Mouse (Mus musculus) forebrain, embryonic 15.5 days (tissue): ENCODE measurements around the gene Col25a1. TPM values are rescaled to one million over a fixed set of nuclear protein-coding genes. Genes with fewer than 3 reads are reported as not detected.

ENCODE experiments used
- ATAC-seq: fragments of 200-750 bp; cut with Nextera tagmentation; replicated peaks from 2 replicates; pipeline ENCODE4 v1.8.0; 2017; ENCODE audit warnings: mild to moderate bottlenecking, moderate TSS enrichment, moderate library complexity
- H3K27ac ChIP-seq: fragments of 300-500 bp; sonication (generic); replicated peaks from 2 replicates; pipeline ENCODE4 v1.5.1; 2015; ENCODE audit warnings: mild to moderate bottlenecking, inconsistent platforms
- H3K27me3 ChIP-seq: fragments of 300-500 bp; sonication (generic); 2 replicates; pipeline ENCODE4 v1.6.1; 2015; ENCODE audit warnings: inconsistent platforms
- H3K36me3 ChIP-seq: fragments of 300-500 bp; sonication (generic); 2 replicates; pipeline ENCODE4 v1.6.1; 2015; ENCODE audit warnings: mild to moderate bottlenecking, inconsistent platforms
- H3K4me1 ChIP-seq: fragments of 300-500 bp; sonication (generic); 2 replicates; pipeline ENCODE4 v1.6.1; 2015; ENCODE audit warnings: inconsistent platforms
- H3K4me2 ChIP-seq: fragments of 300-500 bp; sonication (generic); replicated peaks from 2 replicates; pipeline ENCODE4 v1.6.1; 2015; ENCODE audit warnings: mild to moderate bottlenecking, inconsistent platforms
- H3K4me3 ChIP-seq: fragments of 300-500 bp; sonication (generic); 2 replicates; pipeline ENCODE4 v1.5.1; 2015; ENCODE audit warnings: mild to moderate bottlenecking, inconsistent platforms
- H3K9ac ChIP-seq: fragments of 300-500 bp; sonication (generic); replicated peaks from 2 replicates; pipeline ENCODE4 v1.6.1; 2015; ENCODE audit warnings: mild to moderate bottlenecking, inconsistent platforms
- H3K9me3 ChIP-seq: fragments of 300-500 bp; sonication (generic); 2 replicates; pipeline ENCODE4 v1.6.1; 2016; ENCODE audit warnings: inconsistent platforms
- WGBS: fragments of 180-500 bp; shearing (Covaris S2); methylation state at CpG from one replicate; pipeline ENCODE4 v1.1.7; 2015; ENCODE audit warnings: mixed read lengths; 5-methylcytosine and 5-hydroxymethylcytosine counted together
- polyA plus RNA-seq: library from polyadenylated mRNA; unstranded; fragments of >200 nt; fragmentation: Nextera tagmentation; extraction: Ambion mirVana; gene quantifications from 2 replicates; pipeline ENCODE4 v1.2.1, GENCODE M21; 2015

The Col25a1 gene
- polyA plus RNA-seq, 1 experiment from 2014 or later, result 3.8 TPM

DNA sequence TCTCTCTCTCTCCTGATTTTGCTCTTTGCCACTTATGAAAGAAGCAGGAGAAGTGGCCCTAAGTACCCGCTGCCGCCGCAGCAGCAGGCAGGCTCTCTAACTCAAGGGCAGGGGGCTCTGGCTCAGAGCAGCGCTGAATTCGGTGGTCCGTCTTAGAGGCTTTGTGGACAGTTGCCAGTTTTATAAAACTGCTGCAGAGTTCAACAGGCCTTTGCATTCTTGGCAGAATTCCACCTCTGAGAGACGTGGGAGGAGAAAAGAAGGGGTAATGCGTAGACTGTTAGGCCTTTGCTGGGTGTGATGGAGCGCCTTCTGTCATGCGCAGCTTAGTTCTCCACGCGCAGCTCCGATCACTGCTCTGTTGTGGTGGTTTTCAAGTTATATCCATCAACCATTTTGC is 206.6 kb downstream of the Col25a1 start:
- peak overlapping the region; percentile 30 for H3K4me3 ChIP-seq

DNA sequence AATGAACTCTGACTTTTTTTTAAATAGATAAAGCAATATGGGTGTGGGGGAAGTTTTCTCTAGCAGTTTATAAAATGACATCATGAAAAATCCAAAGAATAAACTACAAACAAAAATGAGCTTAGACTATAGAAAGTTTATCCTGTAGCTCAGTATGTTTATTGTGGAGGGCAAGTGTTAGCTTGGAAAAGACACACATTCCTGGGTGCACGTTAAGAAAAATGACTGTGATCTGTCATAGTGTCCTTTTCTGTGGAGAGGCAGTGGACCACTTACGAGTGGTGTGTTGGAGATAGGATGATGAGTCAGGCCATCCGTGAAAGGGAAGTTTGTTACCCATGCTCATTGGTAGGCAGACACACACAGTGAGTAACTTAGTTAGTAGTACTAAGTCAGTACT is 207.1 kb downstream of the Col25a1 start:
- 77% methylated on average over 3 of the region's 3 CpGs for WGBS
- 0 out of 2 replicates have a peak, but pooled peaks have one; percentile 27 for ATAC-seq
- Histone ChIP-seq H3K27ac (no peak overlapping the region), H3K36me3 (no peaks in the 10 kb centered on the region), H3K27me3 (no peaks in the 10 kb centered on the region), H3K4me3 (no peak overlapping the region), H3K4me2 (peak overlapping the region; percentile 43; the same call in 1 of the 2 replicates), H3K9me3 (no peaks in the 10 kb centered on the region), H3K4me1 (no peaks in the 10 kb centered on the region), H3K9ac (no peak overlapping the region)

More for the DNA sequence above, 206.6 kb downstream of the Col25a1 start:
- WGBS, result 18% methylated on average over 13 of the region's 13 CpGs
- Histone ChIP-seq H3K4me1 (no peaks in the 10 kb centered on the region), H3K36me3 (no peaks in the 10 kb centered on the region), H3K4me2 (peak overlapping the region; percentile 43), H3K27me3 (no peaks in the 10 kb centered on the region), H3K27ac (no peak overlapping the region), H3K9ac (0 out of 2 replicates have a peak overlapping the region, but pooled peaks have one; percentile 26), H3K9me3 (no peaks in the 10 kb centered on the region)
- peak; percentile 93 for ATAC-seq

DNA sequence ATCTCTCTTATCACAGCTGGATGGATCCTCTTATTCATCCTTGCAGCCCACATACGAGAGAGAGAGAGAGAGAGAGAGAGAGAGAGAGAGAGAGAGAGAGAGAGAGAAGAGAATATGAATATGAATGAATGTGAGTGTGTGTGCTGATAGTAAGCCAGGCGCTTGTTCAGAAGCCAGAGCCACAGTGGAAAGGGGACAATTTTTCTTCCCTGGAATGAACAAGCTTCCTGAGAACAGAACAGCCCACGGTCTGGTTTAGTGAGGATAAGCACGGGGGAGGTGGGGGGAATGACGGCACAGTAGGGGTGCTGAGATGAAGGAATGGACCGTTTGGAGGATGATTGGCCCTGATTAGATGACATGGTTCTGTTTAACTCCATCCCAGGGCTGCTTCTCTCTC is 218.9 kb downstream of the Col25a1 start:
- Histone ChIP-seq H3K9ac (no peak overlapping the region), H3K27ac (no peak overlapping the region), H3K27me3 (no peaks in the 10 kb centered on the region), H3K9me3 (no peaks in the 10 kb centered on the region), H3K4me1 (no peaks in the 10 kb centered on the region), H3K4me2 (no peak overlapping the region), H3K36me3 (no peaks in the 10 kb centered on the region), H3K4me3 (no peak overlapping the region)
- WGBS, result 66% methylated on average over 6 of the region's 6 CpGs
- no peak for ATAC-seq

DNA sequence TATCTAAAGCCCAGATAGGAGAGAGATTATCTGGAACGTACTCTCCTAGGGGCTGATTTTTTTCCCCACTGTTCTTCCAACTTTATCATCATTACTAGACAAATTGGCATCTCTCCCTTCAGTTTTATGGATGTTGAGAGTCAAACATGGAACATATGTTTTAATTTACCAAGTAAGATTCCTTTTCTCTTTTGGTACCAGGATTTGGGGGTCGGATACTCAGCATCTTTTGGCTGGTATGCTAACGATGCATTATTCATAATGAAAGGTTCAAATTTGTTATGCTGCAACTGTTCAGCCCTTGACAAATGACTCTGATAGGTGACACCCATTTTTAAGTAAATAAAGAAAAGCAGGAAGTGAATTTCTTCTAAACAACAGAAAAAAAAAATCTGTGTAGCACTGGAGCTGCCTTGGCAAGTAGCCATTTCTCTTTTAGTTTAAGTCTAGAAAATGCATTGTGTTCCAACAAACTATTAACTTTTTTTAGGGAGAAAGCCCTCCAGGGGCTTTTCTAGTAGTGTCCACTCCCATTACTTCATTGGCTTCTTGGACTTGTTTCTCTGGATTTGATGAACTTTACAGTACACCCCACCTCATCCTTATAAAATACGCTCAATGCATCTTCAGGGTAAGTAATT is 223.2 kb downstream of the Col25a1 start:
- no peak overlapping the region for H3K27ac ChIP-seq
- no peak overlapping the region for H3K9ac ChIP-seq
- no peaks in the 10 kb centered on the region for H3K4me1 ChIP-seq
- H3K4me3 ChIP-seq, result no peak overlapping the region
- H3K4me2 ChIP-seq, result no peak overlapping the region
- H3K9me3 ChIP-seq, result no peaks in the 10 kb centered on the region
- ATAC-seq, result no peak
- H3K36me3 ChIP-seq, result no peaks in the 10 kb centered on the region
- 73% methylated on average over 4 of the region's 4 CpGs for WGBS
- no peaks in the 10 kb centered on the region for H3K27me3 ChIP-seq

DNA sequence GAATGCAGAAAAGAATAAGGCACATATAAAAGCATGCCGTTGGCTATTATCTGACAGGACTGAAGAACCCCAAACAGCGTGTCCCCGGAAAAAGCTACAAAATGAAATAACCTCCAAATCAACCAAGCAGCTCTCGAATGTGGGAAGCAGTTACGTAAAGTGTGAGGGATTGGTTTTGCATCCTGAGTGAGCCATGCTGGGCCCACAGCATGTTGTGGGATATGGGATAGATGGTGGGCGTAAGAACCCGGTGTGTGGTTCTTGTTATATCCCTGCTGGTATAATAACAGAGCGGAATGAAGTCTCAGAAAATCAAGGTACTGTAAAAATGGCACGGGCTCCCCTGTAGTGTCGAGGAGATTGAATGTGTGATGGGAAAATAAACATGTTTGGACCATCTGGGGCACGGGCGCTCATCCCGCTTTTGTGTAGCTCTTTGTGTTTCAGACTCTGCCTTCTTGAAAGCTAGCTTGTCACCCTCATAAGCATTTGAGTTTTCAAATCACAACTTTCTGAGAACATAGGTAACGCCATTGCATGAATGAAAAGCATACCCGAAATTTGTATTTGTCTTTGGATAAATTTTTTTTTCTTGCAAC is 225.4 kb downstream of the Col25a1 start:
- H3K36me3 ChIP-seq, result no peaks in the 10 kb centered on the region
- no peaks in the 10 kb centered on the region for H3K27me3 ChIP-seq
- no peak for ATAC-seq
- no peaks in the 10 kb centered on the region for H3K9me3 ChIP-seq
- no peak overlapping the region for H3K4me3 ChIP-seq
- H3K4me1 ChIP-seq, result no peaks in the 10 kb centered on the region
- no peak overlapping the region for H3K27ac ChIP-seq
- H3K9ac ChIP-seq, result no peak overlapping the region
- H3K4me2 ChIP-seq, result no peak overlapping the region
- WGBS, result 66% methylated on average over 15 of the region's 15 CpGs

DNA sequence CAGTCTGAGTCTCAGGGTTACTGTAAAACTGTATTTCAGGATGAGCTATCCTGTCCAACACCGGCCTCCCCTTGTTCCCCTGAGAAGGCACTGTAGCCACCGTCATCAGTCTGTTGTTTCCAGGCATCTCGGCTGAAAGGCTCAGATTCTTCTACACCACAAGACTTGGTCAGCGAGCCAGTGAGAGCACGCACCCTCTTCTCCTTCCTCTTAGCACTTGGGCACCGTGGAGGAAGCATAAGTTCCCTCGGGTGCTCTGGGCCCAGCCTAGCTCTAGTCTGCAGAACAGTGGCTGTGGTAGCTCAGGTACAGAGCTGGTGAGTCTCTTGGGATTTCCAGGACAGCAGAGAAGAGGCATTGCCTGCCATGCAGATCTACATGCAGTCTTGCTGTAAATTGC is 229.5 kb downstream of the Col25a1 start:
- no peak overlapping the region for H3K4me3 ChIP-seq
- 86% methylated on average over 7 of the region's 7 CpGs for WGBS
- no peak for ATAC-seq
- H3K4me2 ChIP-seq, result no peak overlapping the region
- H3K9ac ChIP-seq, result no peak overlapping the region
- no peaks in the 10 kb centered on the region for H3K27me3 ChIP-seq
- H3K36me3 ChIP-seq, result no peaks in the 10 kb centered on the region
- no peak overlapping the region for H3K27ac ChIP-seq
- H3K9me3 ChIP-seq, result no peaks in the 10 kb centered on the region
- H3K4me1 ChIP-seq, result no peaks in the 10 kb centered on the region

DNA sequence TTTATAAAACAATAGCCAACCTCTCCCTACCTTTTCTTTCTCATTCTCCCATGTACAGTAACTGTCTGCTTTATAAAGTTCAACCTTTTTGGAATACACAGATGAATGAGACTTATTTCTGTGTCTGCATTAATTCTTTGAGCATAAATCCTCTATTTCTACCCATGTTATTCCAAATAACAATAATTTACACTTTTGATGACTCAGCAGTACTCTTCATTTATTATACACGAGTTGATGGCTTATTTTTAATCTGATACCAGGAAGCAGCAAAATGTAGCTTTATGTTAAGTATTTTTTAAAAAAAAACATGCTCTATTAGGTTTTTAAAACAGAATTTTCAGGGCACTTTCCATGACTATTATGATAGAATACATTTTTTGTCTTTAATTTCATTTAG is 230.6 kb downstream of the Col25a1 start:
- Histone ChIP-seq H3K9ac (no peak overlapping the region), H3K9me3 (no peaks in the 10 kb centered on the region), H3K27me3 (no peaks in the 10 kb centered on the region), H3K4me1 (no peaks in the 10 kb centered on the region), H3K36me3 (no peaks in the 10 kb centered on the region), H3K4me3 (no peak overlapping the region), H3K27ac (no peak overlapping the region), H3K4me2 (no peak overlapping the region)
- WGBS, result 68% methylated on average over 1 of the region's 1 CpGs
- no peak for ATAC-seq

DNA sequence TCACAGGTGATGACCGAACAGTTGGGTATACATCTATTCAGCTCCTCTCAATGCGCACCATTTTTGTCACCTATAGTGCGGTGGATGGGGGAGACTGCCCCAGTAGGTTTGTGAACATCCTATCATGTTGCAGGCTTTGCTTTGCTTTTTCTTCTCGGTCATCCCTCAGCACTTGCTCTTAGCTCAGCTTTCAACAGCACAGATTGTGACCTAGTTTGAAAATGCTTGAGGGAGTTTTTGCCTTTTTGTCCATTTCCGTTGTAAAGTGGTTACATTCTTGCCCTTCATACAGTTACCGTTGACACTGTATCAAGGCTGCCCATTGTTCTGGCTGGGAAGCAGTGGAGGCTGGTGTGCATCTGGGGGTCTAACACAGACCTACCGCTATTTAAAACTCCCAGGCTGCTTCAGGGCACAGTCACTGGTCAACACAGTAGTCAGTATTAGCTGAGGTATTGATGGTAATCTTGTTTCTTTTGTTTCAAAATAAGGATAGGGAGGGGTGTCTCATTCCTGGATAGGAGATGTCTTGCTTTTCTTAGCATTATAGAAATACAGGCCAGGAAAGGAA is 231.6 kb downstream of the Col25a1 start:
- H3K4me2 ChIP-seq, result no peak overlapping the region
- ATAC-seq, result no peak
- no peak overlapping the region for H3K9ac ChIP-seq
- no peaks in the 10 kb centered on the region for H3K27me3 ChIP-seq
- no peaks in the 10 kb centered on the region for H3K4me1 ChIP-seq
- no peaks in the 10 kb centered on the region for H3K9me3 ChIP-seq
- no peak overlapping the region for H3K4me3 ChIP-seq
- WGBS, result 86% methylated on average over 7 of the region's 7 CpGs
- no peak overlapping the region for H3K27ac ChIP-seq
- no peaks in the 10 kb centered on the region for H3K36me3 ChIP-seq

DNA sequence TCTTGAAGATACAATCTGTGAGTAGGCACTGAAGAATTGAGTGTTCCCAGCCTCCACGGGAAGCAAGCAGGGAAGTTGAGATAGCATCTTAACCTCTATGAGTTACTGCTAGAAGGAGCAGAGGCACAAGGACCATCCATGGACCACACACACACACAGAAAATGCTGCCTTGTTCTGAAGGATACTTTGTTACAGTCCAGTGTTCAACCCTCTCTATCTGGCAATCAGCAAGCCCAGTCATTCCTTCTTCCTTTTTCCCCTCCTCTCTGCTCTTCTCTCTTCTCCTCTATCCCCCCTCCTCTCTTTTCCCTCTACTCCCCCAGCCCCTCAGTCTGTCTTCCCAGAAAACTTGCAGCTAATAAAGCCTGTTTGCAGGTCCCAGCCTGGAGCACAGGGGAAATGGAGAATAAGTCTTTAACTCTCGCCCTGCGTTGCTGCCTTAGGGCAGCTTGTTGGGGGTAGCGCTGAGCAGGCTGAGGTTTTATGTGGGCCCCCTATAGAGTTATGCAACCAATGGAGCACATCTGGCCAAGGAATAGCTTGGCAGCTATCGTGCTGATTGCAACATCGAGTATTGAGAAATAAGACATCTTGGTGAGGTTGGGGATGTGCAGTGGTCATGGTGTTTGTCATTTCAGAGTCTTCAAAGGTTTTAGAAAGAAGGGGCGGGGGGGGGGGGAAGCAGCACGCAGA is 235.8 kb downstream of the Col25a1 start:
- H3K27ac ChIP-seq, result no peak overlapping the region

DNA sequence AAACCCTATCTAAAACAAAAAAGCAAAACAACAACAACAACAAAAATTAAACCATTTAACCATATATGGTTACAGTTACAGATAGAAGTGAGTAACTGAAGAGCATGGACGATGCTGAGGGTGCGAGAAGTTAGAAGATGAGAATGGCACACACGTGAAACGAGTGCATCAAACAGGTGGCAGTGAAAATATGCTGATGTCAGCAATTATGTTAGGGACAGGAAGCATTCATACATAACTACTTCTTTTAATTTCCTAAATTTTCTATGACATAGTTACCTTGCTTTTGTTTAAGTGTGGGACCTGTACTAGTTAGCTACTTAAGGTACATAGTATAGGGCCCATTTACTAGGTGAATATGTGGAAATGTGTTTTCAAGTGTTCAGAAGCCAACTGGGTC is 237.1 kb downstream of the Col25a1 start:
- H3K9me3 ChIP-seq, result no peaks in the 10 kb centered on the region
- WGBS, result 94% methylated on average over 4 of the region's 4 CpGs
- H3K36me3 ChIP-seq, result no peaks in the 10 kb centered on the region
- no peak overlapping the region for H3K9ac ChIP-seq
- H3K27me3 ChIP-seq, result no peaks in the 10 kb centered on the region
- no peak overlapping the region for H3K4me2 ChIP-seq
- no peaks in the 10 kb centered on the region for H3K4me1 ChIP-seq
- H3K27ac ChIP-seq, result no peak overlapping the region
- ATAC-seq, result no peak
- no peak overlapping the region for H3K4me3 ChIP-seq

More for the DNA sequence above, 235.8 kb downstream of the Col25a1 start:
- no peaks in the 10 kb centered on the region for H3K27me3 ChIP-seq
- no peaks in the 10 kb centered on the region for H3K4me1 ChIP-seq
- no peak for ATAC-seq
- no peak overlapping the region for H3K4me3 ChIP-seq
- H3K36me3 ChIP-seq, result no peaks in the 10 kb centered on the region
- no peak overlapping the region for H3K9ac ChIP-seq
- H3K9me3 ChIP-seq, result no peaks in the 10 kb centered on the region
- WGBS, result 66% methylated on average over 8 of the region's 8 CpGs
- H3K4me2 ChIP-seq, result no peak overlapping the region

DNA sequence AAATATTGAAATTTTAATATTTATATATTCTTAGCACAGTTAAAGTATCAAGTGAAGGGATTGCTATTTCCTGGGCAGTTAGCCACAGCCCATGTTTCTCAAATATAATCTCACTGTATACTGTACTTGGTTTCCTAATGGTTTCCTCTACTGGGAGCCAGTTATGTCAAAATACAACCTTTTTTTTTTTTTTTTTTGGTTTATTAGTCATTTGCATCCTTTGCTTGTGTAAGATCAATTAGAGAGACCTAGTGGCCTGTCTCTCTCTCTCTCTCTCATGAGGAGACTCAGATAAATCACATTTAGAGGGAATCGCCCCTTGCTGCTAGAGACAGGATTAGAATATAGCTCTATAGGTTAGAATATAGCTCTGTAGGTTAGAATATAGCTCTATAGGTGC is 237.8 kb downstream of the Col25a1 start:
- H3K27me3 ChIP-seq, result no peaks in the 10 kb centered on the region
- no peaks in the 10 kb centered on the region for H3K9me3 ChIP-seq
- no peak for ATAC-seq
- whole genome bisulfite sequencing, result 92% methylated on average over 1 of the region's 1 CpGs
- no peaks in the 10 kb centered on the region for H3K36me3 ChIP-seq
- H3K27ac ChIP-seq, result no peak overlapping the region
- no peak overlapping the region for H3K4me3 ChIP-seq
- no peak overlapping the region for H3K4me2 ChIP-seq
- no peak overlapping the region for H3K9ac ChIP-seq
- no peaks in the 10 kb centered on the region for H3K4me1 ChIP-seq

DNA sequence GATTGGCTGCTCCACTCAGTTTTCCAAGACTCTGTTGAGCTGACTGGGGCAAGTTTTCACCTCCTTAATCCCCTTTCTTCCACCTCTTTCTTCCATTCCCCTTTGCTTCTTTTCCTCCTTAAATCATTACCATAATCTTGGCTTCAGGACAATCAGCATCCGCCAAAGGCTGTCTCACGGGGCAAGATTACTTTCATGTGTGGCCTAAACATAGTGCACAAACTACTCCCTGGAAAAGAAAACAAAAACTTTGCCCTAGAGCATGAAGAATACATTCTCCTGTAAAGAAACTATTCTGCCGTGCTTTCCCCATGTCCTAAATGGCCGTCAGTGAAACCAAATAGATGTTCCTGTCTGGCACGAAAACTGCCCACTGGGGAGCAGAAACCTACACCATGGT is 238.9 kb downstream of the Col25a1 start:
- Histone ChIP-seq H3K9me3 (no peaks in the 10 kb centered on the region), H3K36me3 (no peaks in the 10 kb centered on the region), H3K27me3 (no peaks in the 10 kb centered on the region), H3K4me3 (no peak overlapping the region), H3K4me2 (no peak overlapping the region), H3K4me1 (no peaks in the 10 kb centered on the region), H3K9ac (no peak overlapping the region), H3K27ac (no peak overlapping the region)
- no peak for ATAC-seq
- 32% methylated on average over 5 of the region's 5 CpGs for WGBS
